Mouse (Mus musculus) cerebellum, adult 11 months (tissue): ENCODE results near the gene Spn.
"Not testable (repeated sequence)": the region's sequence is repeated elsewhere in the genome, so short reads cannot be mapped to it uniquely, and the experiment has no call there.

ENCODE experiments used
- DNase-seq: peaks from one replicate; pipeline ENCODE4 v3.0.0; 2022

Spn gene

DNA sequence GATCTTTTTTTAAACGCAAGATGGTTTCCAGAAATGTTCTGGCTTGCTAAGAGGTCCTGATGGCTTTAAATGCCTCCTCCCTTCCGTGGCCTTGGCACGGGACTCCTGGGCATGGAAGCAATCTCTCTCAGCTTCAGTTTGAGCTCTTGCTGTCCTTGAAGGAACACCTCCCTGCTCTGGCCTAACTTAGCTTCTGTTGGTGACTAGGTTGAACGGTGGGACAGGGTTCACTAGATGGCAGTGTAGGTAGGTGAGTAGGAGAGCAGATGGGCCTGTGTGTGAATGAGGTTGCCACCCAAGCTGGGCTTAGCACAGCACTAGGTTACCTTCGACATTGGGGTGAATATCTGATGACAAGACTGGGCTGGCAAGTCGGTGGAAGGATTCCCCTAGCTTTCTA is 33.7 kb downstream of the Spn start:
- DNase-seq = no peak

- no peak for DNase-seq
These were observed 35.5 kb downstream of the Spn start for GRCm38 (mm10) chr7:127102148-127102547.

GRCm38 (mm10) chr7:127101451-127102016 is 36.1 kb downstream of the Spn start:
- no peak for DNase-seq

DNA sequence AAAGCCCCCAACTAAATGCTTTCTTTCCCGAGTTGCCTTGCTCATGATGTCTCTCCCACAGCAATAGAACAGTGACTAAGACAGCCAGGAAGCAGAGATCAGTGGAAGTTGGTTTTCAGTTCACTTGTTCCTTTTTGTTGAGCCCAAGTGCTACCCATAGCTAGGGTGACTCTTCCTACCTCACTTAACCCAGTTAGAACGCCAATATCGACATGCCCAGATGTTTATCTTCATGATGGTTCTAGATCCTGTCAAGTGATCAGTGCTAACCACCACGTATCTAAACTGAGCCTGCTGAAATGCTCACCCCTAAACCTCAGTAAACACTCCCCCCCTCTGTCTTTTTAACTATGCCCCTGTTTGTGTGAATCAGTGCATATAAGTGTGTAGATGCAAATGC is 38.1 kb downstream of the Spn start:
- DNase-seq = no peak

DNA sequence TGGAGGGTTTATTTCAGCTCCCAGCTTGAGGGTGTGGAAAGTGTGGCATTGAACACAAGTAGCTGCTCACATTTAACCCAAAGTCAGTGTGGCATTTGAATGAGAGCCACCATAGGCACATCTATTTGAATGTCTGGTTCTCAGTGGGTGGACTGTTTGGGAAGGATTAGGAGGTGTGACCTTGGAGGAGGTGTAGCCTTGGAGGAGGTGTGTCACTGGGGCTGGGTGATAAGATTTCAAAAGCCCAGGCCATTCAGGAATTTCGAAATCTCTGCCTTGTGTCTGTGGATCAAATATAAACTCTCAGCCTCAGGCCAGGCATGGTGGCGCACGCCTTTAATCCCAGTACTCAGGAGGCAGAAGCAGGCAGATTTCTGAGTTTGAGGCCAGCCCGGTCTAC is 38.7 kb downstream of the Spn start:
- no peak for DNase-seq

DNA sequence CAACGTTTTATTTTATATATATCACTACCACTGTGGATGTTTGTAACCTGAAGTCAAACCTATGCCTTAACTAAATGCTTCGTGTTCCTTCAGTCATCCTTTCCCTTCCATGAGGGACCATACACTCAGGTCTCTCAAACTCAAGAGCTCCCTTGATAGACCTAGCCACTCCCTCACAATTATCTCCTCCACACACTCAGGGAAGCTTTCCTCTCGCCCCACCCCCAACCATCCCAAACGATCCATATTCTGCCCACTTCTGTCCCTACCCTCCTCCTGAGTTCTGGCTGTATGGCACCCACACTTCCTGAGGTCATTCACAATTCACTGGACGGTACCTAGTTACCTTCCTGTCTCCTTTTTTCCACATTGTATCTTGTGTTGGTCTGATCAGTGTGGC is 39.1 kb downstream of the Spn start:
- no peak for DNase-seq

GRCm38 (mm10) chr7:127096456-127096855 is 41.2 kb downstream of the Spn start:
- DNase-seq = no peak

- DNase-seq = no peak
These were observed 43.7 kb downstream of the Spn start for GRCm38 (mm10) chr7:127093914-127094313.

GRCm38 (mm10) chr7:127091114-127091896 is 46.3 kb downstream of the Spn start, which contains the start of gene AI467606:
Gene AI467606 (plus strand): TSS chr7:127091359.
- no peak for DNase-seq

DNA sequence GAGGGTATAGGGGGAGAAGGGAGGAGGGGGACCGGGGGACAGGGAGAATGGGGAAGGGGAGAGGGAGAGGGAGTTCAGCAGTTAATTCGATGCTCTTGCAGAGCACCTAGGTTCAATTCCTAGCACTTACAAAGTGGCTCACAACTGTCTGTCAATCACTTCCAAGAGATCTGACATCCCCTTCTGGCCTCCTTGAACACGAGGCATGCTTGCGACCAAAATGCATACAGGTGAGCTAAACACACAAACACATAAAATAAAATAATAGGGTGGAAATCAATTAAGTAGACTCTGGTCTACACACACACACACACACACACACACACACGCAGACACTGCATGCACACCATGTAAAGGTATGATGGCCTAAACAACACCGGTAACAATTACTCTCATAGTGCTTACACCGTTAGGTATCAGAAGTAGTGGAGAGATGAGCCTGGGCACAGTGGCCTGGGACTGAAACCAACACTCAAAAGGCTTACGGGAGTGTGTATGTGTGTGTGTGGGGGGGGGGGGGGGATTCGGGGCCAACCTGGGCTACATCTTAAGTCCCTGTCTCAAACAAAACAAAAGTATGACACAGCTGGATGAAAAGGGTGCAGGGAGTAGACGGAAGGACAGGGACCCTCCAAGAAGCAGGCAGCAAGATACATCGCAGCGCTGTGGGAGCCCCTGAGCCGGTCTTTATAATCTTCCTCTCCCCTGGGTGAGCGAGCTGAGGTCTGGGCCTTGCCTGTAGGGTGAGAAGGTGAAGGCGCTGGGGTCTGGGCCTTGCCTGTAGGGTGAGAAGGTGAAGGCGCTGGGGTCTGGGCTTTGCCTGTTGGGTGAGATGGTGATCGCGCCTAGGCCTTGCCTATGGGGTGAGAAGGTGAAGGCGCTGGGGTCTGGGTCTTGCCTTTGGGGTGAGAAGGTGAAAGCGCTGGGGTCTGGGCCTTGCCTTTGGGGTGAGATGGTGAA is 47.2 kb downstream of the Spn start:
- DNase-seq = no peak

DNA sequence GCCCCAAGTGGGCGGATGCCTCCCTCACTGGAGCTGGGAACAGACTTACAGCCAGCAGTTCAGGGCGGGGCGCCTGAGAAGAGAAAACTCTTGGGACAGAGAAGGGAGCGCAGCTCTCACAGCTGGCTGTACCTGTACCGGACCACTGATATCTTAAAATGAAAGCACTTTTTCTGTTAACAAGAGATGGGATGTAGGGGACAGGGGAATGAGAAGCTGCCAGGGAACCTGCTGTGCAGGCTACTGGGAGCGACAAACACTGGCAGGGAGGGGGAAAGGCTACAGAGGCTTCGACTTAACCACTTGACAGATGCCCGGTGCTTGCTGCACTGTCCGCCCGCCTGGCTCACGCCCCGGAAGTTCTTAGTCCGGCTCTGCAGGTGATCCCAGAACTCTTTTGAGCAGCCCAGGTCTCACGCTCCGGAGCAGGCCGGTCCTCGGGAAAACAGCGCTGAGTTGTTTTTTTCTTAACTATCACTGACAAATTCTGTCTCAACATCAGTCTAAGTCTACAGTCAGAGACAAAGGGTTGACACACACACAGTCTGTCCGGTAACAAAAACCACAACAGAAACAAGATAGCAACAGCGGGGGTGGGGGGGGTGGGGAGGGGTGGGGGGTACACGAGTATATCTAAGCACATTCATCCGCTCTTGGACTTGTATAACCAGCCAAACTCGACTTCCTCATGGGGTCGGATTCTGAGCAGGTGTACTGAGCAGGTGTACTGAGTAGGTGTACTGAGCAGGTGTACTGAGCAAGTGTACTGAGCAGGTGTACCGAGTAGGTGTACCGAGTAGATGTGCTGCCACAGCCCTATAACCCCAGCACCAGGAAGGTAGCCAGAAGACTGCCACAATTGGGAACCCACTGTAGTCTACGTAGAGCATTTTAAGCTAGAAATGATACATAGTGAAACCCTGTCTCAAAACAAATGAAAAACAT is 48.5 kb downstream of the Spn start:
- DNase-seq = no peak

GRCm38 (mm10) chr7:127088083-127088482 is 49.5 kb downstream of the Spn start:
- DNase-seq = no peak

GRCm38 (mm10) chr7:127087278-127088010 is 50.2 kb downstream of the Spn start, which contains the start of gene Zg16:
Gene Zg16 (minus strand): TSS chr7:127087328.
- not testable (repeated sequence) for DNase-seq

DNA sequence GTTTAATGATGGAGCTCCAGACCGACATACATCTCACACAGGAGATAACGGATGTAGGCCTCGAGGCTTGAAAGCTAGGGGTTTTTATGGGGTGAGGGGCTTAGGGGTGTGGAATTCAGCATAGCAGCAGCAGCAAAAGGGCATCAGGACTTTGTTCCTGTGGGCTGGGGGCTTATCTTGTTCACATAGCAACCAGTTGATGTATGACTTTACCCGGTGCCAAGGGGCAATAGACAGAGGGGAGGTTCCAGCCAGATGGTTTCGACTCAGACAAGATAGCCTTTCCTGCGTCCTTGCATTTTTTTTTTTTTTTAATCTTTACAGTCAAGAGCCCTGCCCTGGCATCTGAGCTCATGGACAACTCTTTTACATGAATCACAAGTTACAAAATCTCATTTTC is 51.9 kb downstream of the Spn start:
- DNase-seq = not testable (repeated sequence)

- no peak for DNase-seq
These were observed 52.8 kb downstream of the Spn start for GRCm38 (mm10) chr7:127084794-127085193.

DNA sequence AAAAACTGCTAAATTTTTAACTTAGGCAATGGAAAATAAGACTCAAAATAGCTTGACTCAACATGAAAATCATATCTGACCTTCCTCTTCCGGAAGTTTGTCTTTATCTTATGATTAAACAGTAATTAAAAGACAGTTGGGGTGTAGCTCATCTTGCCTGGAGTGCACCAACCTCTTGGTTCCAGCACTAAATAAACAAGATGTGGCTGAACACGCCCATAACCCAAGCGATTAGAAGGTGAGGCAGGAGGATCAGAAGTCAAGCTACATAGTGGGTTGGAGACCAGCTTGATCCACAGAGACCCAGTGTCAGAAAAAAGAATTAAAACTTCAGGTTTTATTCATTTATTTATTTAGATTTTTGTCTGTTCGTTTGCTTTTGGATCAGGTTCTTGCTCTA is 53.9 kb downstream of the Spn start:
- DNase-seq = no peak

- DNase-seq = no peak
These were observed 54.6 kb downstream of the Spn start for GRCm38 (mm10) chr7:127082995-127083394.

DNA sequence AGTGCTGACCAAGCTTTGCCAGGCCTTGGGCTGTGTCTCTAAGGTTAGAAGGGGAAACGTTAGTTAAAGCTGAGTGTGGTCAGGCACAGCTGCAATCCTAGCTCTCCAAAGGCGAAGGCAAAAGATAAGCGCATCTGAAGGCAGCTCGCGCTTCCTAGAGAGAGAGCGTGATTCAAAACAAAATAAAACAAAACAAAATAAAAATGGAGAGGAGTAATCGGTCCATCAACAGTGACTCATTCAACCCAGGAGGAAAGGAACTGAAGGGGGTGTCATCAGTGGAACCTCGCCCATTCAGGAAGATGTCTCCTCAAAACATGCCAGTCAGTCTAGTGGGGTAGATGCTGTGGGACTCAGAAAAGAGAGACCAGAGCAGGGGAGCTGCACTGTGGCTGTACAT is 55.4 kb downstream of the Spn start:
- DNase-seq = no peak
